Mouse (Mus musculus): ENCODE data around the gene Haus8. TPM values are rescaled to one million over a fixed set of nuclear protein-coding genes. Genes with fewer than 3 reads are reported as not detected.
"Not testable (repeated sequence)": the region's sequence is repeated elsewhere in the genome, so short reads cannot be mapped to it uniquely, and the experiment has no call there.

Gene Haus8
- polyA plus RNA-seq, 1 experiment from 2014 or later, result 52.0 TPM

GRCm38 (mm10) chr8:71279409-71279808, 6.7 kb upstream of the Haus8 start:
- WGBS, result 87% methylated on average over 1 of the region's 1 CpGs
- not testable (repeated sequence) for H3K9ac ChIP-seq (replicated peaks; ENCODE audit: low read length); H3K9me3 ChIP-seq (ENCODE audit: control insufficient read depth, low read length); H3K4me1 ChIP-seq (ENCODE audit: control insufficient read depth, insufficient read depth, low read length); ATAC-seq (ENCODE audit: low FRiP score, low TSS enrichment); H3K27me3 ChIP-seq (ENCODE audit: control insufficient read depth, insufficient read depth, low read length); H3K27ac ChIP-seq (replicated peaks; ENCODE audit: low read depth, low read length); DNase-seq; H3K4me3 ChIP-seq (replicated peaks; ENCODE audit: low read depth, low read length); H3K36me3 ChIP-seq (ENCODE audit: control insufficient read depth, insufficient read depth, low read length); H3K4me2 ChIP-seq (ENCODE audit: low read length)

- no peak overlapping the region for H3K4me2 ChIP-seq (ENCODE audit: low read length)
- peaks cover 4% of the 10 kb centered on the region; the same call in 1 of the 2 replicates for H3K36me3 ChIP-seq (ENCODE audit: control insufficient read depth, insufficient read depth, low read length)
- peaks cover 18% of the 10 kb centered on the region for H3K4me1 ChIP-seq (ENCODE audit: control insufficient read depth, insufficient read depth, low read length)
- no peak overlapping the region for H3K27ac ChIP-seq (replicated peaks; ENCODE audit: low read depth, low read length)
- no peaks in the 10 kb centered on the region for H3K27me3 ChIP-seq (ENCODE audit: control insufficient read depth, insufficient read depth, low read length)
- no peak overlapping the region for H3K4me3 ChIP-seq (replicated peaks; ENCODE audit: low read depth, low read length)
- 91% methylated on average over 3 of the region's 3 CpGs for WGBS
- DNase-seq (no peak), ATAC-seq (ENCODE audit: low FRiP score, low TSS enrichment) (no peak)
- no peaks in the 10 kb centered on the region for H3K9me3 ChIP-seq (ENCODE audit: control insufficient read depth, low read length)
- no peak overlapping the region for H3K9ac ChIP-seq (replicated peaks; ENCODE audit: low read length)
These were observed 3.4 kb upstream of the Haus8 start for GRCm38 (mm10) chr8:71276166-71276565.

DNA sequence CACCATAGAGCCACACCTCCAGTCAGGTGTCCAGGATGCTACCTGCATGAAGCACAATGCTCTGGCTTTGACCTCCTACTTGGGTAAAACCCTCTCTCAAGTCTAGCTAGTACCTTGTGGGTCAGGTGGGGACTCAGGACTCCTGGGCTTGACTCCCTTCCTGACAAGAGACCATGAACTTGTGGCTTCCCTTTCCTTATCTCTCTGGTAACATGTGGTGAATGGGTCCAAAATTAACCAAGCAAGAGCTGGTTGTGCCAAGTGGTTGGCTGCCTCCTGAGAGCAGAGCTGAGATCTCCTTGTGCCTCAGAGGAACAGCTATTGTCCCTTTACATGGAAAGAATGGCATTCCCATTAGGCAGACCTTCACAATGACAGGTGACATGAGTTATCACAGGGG, 1.7 kb upstream of the Haus8 start:
- H3K27me3 ChIP-seq (ENCODE audit: control insufficient read depth, insufficient read depth, low read length), result no peaks in the 10 kb centered on the region
- H3K27ac ChIP-seq (replicated peaks; ENCODE audit: low read depth, low read length), result no peak overlapping the region
- no peak for ATAC-seq (ENCODE audit: low FRiP score, low TSS enrichment)
- H3K9me3 ChIP-seq (ENCODE audit: control insufficient read depth, low read length), result no peaks in the 10 kb centered on the region
- no peak for DNase-seq
- H3K9ac ChIP-seq (replicated peaks; ENCODE audit: low read length), result no peak overlapping the region
- H3K4me2 ChIP-seq (ENCODE audit: low read length), result no peak overlapping the region
- H3K4me3 ChIP-seq (replicated peaks; ENCODE audit: low read depth, low read length), result no peak overlapping the region
- H3K36me3 ChIP-seq (ENCODE audit: control insufficient read depth, insufficient read depth, low read length), result peaks cover 4% of the 10 kb centered on the region; the same call in 1 of the 2 replicates
- H3K4me1 ChIP-seq (ENCODE audit: control insufficient read depth, insufficient read depth, low read length), result peaks cover 18% of the 10 kb centered on the region

DNA sequence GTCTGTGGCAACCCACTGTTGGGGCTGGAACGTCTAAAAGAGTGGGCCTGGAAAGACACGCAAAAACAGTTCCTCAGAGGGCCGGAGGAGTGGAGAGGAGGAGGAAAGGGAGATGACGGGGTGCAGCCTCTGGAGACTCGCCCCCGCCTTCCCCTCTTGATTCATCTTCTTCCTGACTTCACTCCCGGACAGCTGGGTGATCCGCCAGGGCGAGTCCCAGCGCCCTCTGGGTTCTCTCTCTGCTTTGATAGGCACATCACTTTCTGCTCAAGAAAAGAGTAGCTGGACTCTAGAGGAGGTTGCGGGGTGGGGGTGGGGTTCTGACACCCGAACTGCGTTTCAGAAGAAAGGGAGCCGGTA, 397 bp upstream of the Haus8 start:
- peaks cover 4% of the 10 kb centered on the region; the same call in 1 of the 2 replicates for H3K36me3 ChIP-seq (ENCODE audit: control insufficient read depth, insufficient read depth, low read length)
- H3K4me3 ChIP-seq (replicated peaks; ENCODE audit: low read depth, low read length), result peak overlapping the region; percentile 84
- DNase-seq (peak; percentile 46), ATAC-seq (ENCODE audit: low FRiP score, low TSS enrichment) (no peak)
- 0% methylated on average over 14 of the region's 14 CpGs for whole genome bisulfite sequencing
- no peaks in the 10 kb centered on the region for H3K27me3 ChIP-seq (ENCODE audit: control insufficient read depth, insufficient read depth, low read length)
- peak overlapping the region; percentile 69 for H3K9ac ChIP-seq (replicated peaks; ENCODE audit: low read length)
- H3K4me1 ChIP-seq (ENCODE audit: control insufficient read depth, insufficient read depth, low read length), result peaks cover 18% of the 10 kb centered on the region
- no peaks in the 10 kb centered on the region for H3K9me3 ChIP-seq (ENCODE audit: control insufficient read depth, low read length)
- H3K4me2 ChIP-seq (ENCODE audit: low read length), result peak overlapping the region; percentile 86
- H3K27ac ChIP-seq (replicated peaks; ENCODE audit: low read depth, low read length), result peak overlapping the region; percentile 80

DNA sequence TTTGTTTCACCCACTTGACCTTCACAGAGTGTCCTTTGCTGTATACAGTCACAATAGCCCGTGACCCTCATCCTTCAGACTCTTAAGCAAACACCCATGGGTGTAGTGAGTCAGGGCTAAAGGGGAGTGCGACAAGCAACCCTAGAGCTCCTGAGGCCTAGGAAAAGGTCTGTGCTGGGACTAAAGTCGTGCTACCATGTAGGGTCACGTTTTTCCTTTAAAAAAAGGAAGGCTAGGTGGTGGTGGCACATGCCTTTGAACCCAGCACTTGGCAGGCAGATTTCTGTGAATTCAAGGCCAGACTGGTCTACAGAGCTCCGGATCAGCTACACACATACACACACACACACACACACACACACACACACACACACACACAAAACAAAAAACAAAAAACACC, 1.1 kb downstream of the Haus8 start:
- ATAC-seq (ENCODE audit: low FRiP score, low TSS enrichment) (0 out of 2 replicates have a peak, but pooled peaks have one; percentile 0), DNase-seq (no peak)
- peak overlapping the region; percentile 84 for H3K4me3 ChIP-seq (replicated peaks; ENCODE audit: low read depth, low read length)
- H3K27me3 ChIP-seq (ENCODE audit: control insufficient read depth, insufficient read depth, low read length), result no peaks in the 10 kb centered on the region
- H3K9ac ChIP-seq (replicated peaks; ENCODE audit: low read length), result peak overlapping the region; percentile 64
- no peaks in the 10 kb centered on the region for H3K9me3 ChIP-seq (ENCODE audit: control insufficient read depth, low read length)
- H3K4me1 ChIP-seq (ENCODE audit: control insufficient read depth, insufficient read depth, low read length), result peaks cover 18% of the 10 kb centered on the region
- peak overlapping the region; percentile 71; the same call in 1 of the 2 replicates for H3K27ac ChIP-seq (replicated peaks; ENCODE audit: low read depth, low read length)
- peaks cover 4% of the 10 kb centered on the region; the same call in 1 of the 2 replicates for H3K36me3 ChIP-seq (ENCODE audit: control insufficient read depth, insufficient read depth, low read length)
- WGBS, result 17% methylated on average over 5 of the region's 5 CpGs
- peak overlapping the region; percentile 86 for H3K4me2 ChIP-seq (ENCODE audit: low read length)

- not testable (repeated sequence) for ATAC-seq (ENCODE audit: low FRiP score, low TSS enrichment); DNase-seq; H3K4me2 ChIP-seq (ENCODE audit: low read length); H3K9me3 ChIP-seq (ENCODE audit: control insufficient read depth, low read length); H3K27ac ChIP-seq (replicated peaks; ENCODE audit: low read depth, low read length); H3K27me3 ChIP-seq (ENCODE audit: control insufficient read depth, insufficient read depth, low read length); H3K9ac ChIP-seq (replicated peaks; ENCODE audit: low read length); H3K4me3 ChIP-seq (replicated peaks; ENCODE audit: low read depth, low read length); H3K4me1 ChIP-seq (ENCODE audit: control insufficient read depth, insufficient read depth, low read length); H3K36me3 ChIP-seq (ENCODE audit: control insufficient read depth, insufficient read depth, low read length)
- 91% methylated on average over 6 of the region's 6 CpGs for WGBS
These were observed 4.4 kb downstream of the Haus8 start for GRCm38 (mm10) chr8:71268286-71268685.

- WGBS, result 97% methylated on average over 2 of the region's 2 CpGs
- Histone ChIP-seq H3K27me3 (ENCODE audit: control insufficient read depth, insufficient read depth, low read length) (no peaks in the 10 kb centered on the region), H3K4me3 (replicated peaks; ENCODE audit: low read depth, low read length) (no peak overlapping the region), H3K4me1 (ENCODE audit: control insufficient read depth, insufficient read depth, low read length) (peaks cover 5% of the 10 kb centered on the region; the same call in 1 of the 2 replicates), H3K9me3 (ENCODE audit: control insufficient read depth, low read length) (no peaks in the 10 kb centered on the region), H3K4me2 (ENCODE audit: low read length) (no peak overlapping the region), H3K36me3 (ENCODE audit: control insufficient read depth, insufficient read depth, low read length) (peaks cover 6% of the 10 kb centered on the region), H3K9ac (replicated peaks; ENCODE audit: low read length) (no peak overlapping the region), H3K27ac (replicated peaks; ENCODE audit: low read depth, low read length) (no peak overlapping the region)
- DNase-seq (no peak), ATAC-seq (ENCODE audit: low FRiP score, low TSS enrichment) (no peak)
These were observed 5.0 kb downstream of the Haus8 start for GRCm38 (mm10) chr8:71267690-71268089.

GRCm38 (mm10) chr8:71261234-71261633, 11.5 kb downstream of the Haus8 start:
- Histone ChIP-seq H3K4me1 (ENCODE audit: control insufficient read depth, insufficient read depth, low read length) (no peaks in the 10 kb centered on the region), H3K27me3 (ENCODE audit: control insufficient read depth, insufficient read depth, low read length) (no peaks in the 10 kb centered on the region), H3K9ac (replicated peaks; ENCODE audit: low read length) (no peak overlapping the region), H3K4me3 (replicated peaks; ENCODE audit: low read depth, low read length) (no peak overlapping the region), H3K4me2 (ENCODE audit: low read length) (no peak overlapping the region), H3K9me3 (ENCODE audit: control insufficient read depth, low read length) (no peaks in the 10 kb centered on the region), H3K27ac (replicated peaks; ENCODE audit: low read depth, low read length) (no peak overlapping the region), H3K36me3 (ENCODE audit: control insufficient read depth, insufficient read depth, low read length) (peaks cover 32% of the 10 kb centered on the region)
- ATAC-seq (ENCODE audit: low FRiP score, low TSS enrichment) (no peak), DNase-seq (no peak)

DNA sequence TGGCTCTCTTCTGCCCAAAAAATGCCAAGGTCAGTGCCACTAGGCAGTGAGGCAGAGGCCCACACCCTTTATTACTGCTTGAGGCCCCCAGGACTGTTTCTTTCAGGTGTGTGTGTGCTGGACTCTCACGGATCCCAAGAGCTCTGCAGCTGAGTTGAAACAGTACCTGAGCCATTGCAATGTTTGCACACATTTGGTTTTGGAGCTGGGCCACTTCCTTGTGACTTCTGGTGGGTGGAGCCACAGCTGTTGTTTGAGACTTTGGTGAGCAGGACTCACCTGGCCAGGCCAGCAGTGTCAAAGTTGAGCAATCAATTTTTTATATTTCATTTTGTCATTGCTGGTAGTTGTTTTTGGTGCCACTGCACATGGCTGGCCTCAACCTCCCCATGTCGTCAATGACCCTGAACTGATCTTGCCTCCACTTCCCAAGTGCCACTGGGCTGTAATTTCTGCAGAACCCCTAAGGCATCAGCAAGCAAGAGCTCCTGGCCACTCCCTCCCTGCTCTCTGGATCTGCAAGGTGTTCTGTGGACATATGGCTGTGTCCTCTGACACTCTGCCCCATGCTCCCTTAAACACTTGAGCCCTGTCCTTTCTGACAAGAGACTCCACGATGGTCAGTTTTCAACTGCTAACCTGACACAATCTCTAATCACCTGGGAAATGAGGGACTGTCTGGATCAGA, 16.0 kb downstream of the Haus8 start:
- no peaks in the 10 kb centered on the region for H3K27me3 ChIP-seq (ENCODE audit: control insufficient read depth, insufficient read depth, low read length)
- peaks cover 61% of the 10 kb centered on the region for H3K36me3 ChIP-seq (ENCODE audit: control insufficient read depth, insufficient read depth, low read length)
- H3K9me3 ChIP-seq (ENCODE audit: control insufficient read depth, low read length), result no peaks in the 10 kb centered on the region

More for the DNA sequence above, 16.0 kb downstream of the Haus8 start:
- Histone ChIP-seq H3K4me1 (ENCODE audit: control insufficient read depth, insufficient read depth, low read length) (no peaks in the 10 kb centered on the region), H3K9ac (replicated peaks; ENCODE audit: low read length) (no peak overlapping the region), H3K27ac (replicated peaks; ENCODE audit: low read depth, low read length) (no peak overlapping the region), H3K4me2 (ENCODE audit: low read length) (no peak overlapping the region), H3K4me3 (replicated peaks; ENCODE audit: low read depth, low read length) (no peak overlapping the region)
- WGBS, result 96% methylated on average over 3 of the region's 3 CpGs
- DNase-seq (no peak), ATAC-seq (ENCODE audit: low FRiP score, low TSS enrichment) (no peak)

Measured in midbrain, embryonic 14.5 days (tissue).